Mouse (Mus musculus) intestine, embryonic 14.5 days (tissue): ENCODE results near the gene Extl2. TPM values are rescaled to one million over a fixed set of nuclear protein-coding genes. Genes with fewer than 3 reads are reported as not detected.

Source experiments
- ATAC-seq: fragments of 200-750 bp; cut with Nextera tagmentation; replicated peaks from 2 replicates; pipeline ENCODE4 v1.8.0; 2017; ENCODE audit warnings: low read depth, moderate number of reproducible peaks, moderate TSS enrichment, moderate library complexity; ENCODE audit not compliant: low FRiP score, low TSS enrichment
- DNase-seq: peaks from one replicate; pipeline ENCODE4 v3.0.0-alpha.2; 2018; ENCODE audit warnings: low spot score
- H3K27ac ChIP-seq: fragments of 300-500 bp; sonication (generic); 2 replicates; pipeline ENCODE4 v1.5.1; 2014; ENCODE audit warnings: low read depth, mild to moderate bottlenecking, control low read depth
- H3K27me3 ChIP-seq: fragments of 300-500 bp; sonication (generic); replicated peaks from 2 replicates; pipeline ENCODE4 v1.6.1; 2014; ENCODE audit warnings: low read length, control low read depth; ENCODE audit not compliant: control insufficient read depth, insufficient read depth
- H3K36me3 ChIP-seq: fragments of 300-500 bp; sonication (generic); 2 replicates; pipeline ENCODE4 v1.6.1; 2014; ENCODE audit warnings: low read length, control low read depth; ENCODE audit not compliant: control insufficient read depth, insufficient read depth
- H3K4me1 ChIP-seq: fragments of 300-500 bp; sonication (generic); replicated peaks from 2 replicates; pipeline ENCODE4 v1.6.1; 2014; ENCODE audit warnings: low read length, control low read depth, mixed read lengths; ENCODE audit not compliant: control insufficient read depth, insufficient read depth
- H3K4me2 ChIP-seq: fragments of 300-500 bp; sonication (generic); 2 replicates; pipeline ENCODE4 v1.6.1; 2014; ENCODE audit warnings: low read length
- H3K4me3 ChIP-seq: fragments of 300-500 bp; sonication (generic); 2 replicates; pipeline ENCODE4 v1.5.1; 2014; ENCODE audit warnings: low read depth, low read length, control low read depth, mixed read lengths
- H3K9ac ChIP-seq: fragments of 300-500 bp; sonication (generic); 2 replicates; pipeline ENCODE4 v1.6.1; 2014; ENCODE audit warnings: mild to moderate bottlenecking, low read length
- H3K9me3 ChIP-seq: fragments of 300-500 bp; sonication (generic); 2 replicates; pipeline ENCODE4 v1.6.1; 2016; ENCODE audit warnings: low read length, control low read depth; ENCODE audit not compliant: control insufficient read depth
- WGBS: fragments of 180-500 bp; shearing (Covaris S2); extraction: QIAGEN DNeasy Blood & Tissue Kit; methylation state at CpG from one replicate; pipeline ENCODE4 v1.1.7; 2014; 5-methylcytosine and 5-hydroxymethylcytosine counted together
- polyA plus RNA-seq: library from polyadenylated mRNA; unstranded; fragments of >200 nt; fragmentation: Nextera tagmentation; extraction: Ambion mirVana; gene quantifications from 2 replicates; pipeline ENCODE4 v1.2.1, GENCODE M21; 2014

Extl2 gene
- polyA plus RNA-seq, 1 experiment from 2014 or later = 21.5 TPM

DNA sequence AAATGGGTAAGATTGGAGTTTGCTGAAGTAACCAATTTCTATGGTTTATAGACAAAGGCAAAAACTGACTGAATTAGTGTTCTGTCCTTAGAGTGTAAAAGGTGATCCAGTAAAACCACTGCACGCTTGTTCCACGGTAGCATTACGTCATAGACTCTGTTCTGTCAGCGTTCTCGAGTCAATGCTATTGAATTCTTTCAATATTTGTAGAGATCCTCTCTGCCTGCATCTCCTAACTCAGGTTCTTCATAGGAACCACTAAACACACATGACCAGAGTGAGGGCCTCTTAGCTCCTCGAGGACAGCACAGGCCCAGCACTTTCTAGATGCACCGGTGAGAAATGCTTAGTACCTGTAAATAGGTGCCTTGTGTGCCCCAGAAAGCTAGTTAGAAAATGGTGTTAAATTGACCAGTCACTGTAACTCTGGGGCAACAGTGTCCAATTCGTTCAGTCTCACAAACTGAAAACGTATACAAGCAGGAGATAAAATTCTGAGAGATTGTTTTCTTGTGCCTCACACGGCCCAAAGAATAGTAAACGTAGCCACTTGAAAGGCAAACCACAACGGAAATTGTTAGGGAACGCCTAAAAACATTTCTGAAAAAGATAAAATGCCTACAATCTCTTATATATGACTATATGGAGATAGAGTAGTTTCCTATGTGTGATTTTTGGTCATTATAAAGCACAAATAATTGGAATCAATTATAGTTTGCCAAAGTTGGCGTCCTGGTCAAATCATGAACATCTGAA lies 35.2 kb upstream of the Extl2 start:
- no peak overlapping the region for H3K9ac ChIP-seq
- no peaks in the 10 kb centered on the region for H3K27me3 ChIP-seq
- H3K4me2 ChIP-seq = no peak overlapping the region
- no peak overlapping the region for H3K4me3 ChIP-seq
- WGBS = 92% methylated on average over 14 of the region's 14 CpGs
- no peak for ATAC-seq
- H3K4me1 ChIP-seq = no peaks in the 10 kb centered on the region
- H3K36me3 ChIP-seq = peaks cover 53% of the 10 kb centered on the region
- DNase-seq = no peak
- H3K27ac ChIP-seq = no peak overlapping the region
- H3K9me3 ChIP-seq = no peaks in the 10 kb centered on the region

DNA sequence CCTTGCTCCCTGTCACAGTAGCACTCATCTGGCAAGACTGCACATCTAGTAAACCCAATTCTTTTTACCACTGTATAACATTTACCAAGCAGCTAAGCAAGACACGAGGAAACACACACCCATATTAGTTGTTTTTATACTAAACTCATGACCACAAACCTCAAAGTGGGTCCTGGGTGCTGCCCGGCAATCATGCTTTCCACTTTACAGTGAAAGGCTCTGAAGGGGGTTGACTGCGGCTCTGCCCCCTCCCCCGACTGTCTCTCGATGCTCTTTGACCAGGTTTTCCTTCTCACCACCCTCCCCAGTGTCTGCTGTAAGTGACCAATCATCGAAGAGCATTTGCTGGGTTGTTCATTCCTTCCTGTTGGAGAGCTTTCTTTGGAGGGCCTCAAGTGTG lies 33.0 kb upstream of the Extl2 start:
- no peak overlapping the region for H3K27ac ChIP-seq
- H3K4me1 ChIP-seq = no peaks in the 10 kb centered on the region
- no peak overlapping the region for H3K4me3 ChIP-seq
- H3K9ac ChIP-seq = no peak overlapping the region
- H3K36me3 ChIP-seq = peaks cover 68% of the 10 kb centered on the region
- no peaks in the 10 kb centered on the region for H3K9me3 ChIP-seq
- no peak overlapping the region for H3K4me2 ChIP-seq
- DNase-seq (no peak), ATAC-seq (no peak)
- WGBS = 91% methylated on average over 6 of the region's 6 CpGs
- no peaks in the 10 kb centered on the region for H3K27me3 ChIP-seq

DNA sequence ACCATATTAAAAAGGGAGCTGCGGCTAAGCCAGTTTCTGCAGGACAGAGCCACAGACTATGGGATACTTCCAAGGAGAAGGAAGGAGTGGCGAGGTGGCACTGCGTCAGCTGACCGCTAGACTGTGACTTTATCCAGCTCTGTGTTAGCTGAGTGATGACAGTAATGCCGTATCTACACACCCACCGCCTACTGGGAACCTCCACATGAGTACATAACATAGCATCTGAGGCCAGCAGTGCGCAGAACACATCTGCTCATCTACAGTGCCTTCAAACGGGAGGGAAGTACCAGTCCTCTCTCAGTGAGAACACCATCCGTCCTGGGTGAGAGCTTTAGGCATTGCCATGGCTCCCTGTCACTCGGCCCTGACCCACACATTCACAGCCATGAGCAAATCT lies 32.3 kb upstream of the Extl2 start:
- DNase-seq = no peak
- 92% methylated on average over 10 of the region's 10 CpGs for WGBS
- Histone ChIP-seq H3K4me2 (no peak overlapping the region), H3K27me3 (no peaks in the 10 kb centered on the region), H3K9ac (no peak overlapping the region), H3K4me3 (no peak overlapping the region), H3K9me3 (no peaks in the 10 kb centered on the region), H3K27ac (no peak overlapping the region), H3K36me3 (peaks cover 75% of the 10 kb centered on the region), H3K4me1 (no peaks in the 10 kb centered on the region)
- ATAC-seq = no peak

DNA sequence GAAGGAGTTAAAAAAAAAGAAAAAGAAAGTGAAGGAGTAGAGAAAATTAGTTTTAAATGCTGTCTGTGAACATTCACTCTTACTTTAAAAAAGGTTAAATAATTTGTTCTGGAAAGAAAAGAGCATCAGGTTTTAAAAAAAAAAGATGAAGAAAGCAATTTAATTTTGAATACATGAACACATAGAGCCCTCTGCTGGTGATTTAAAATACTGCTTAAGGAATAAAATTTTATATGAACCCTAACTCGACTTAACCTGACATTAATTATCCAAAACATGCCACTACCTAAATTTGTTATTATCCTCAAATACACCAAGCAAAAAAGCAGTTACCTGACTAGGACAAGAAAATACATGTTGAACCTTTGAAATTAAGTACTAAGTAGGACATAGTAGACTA lies 28.3 kb upstream of the Extl2 start:
- Histone ChIP-seq H3K9ac (no peak overlapping the region), H3K9me3 (no peaks in the 10 kb centered on the region), H3K27me3 (no peaks in the 10 kb centered on the region), H3K4me2 (no peak overlapping the region), H3K27ac (no peak overlapping the region), H3K4me3 (no peak overlapping the region), H3K36me3 (peaks cover 80% of the 10 kb centered on the region), H3K4me1 (no peaks in the 10 kb centered on the region)
- WGBS = 37% methylated on average over 1 of the region's 1 CpGs
- no peak for ATAC-seq
- no peak for DNase-seq

DNA sequence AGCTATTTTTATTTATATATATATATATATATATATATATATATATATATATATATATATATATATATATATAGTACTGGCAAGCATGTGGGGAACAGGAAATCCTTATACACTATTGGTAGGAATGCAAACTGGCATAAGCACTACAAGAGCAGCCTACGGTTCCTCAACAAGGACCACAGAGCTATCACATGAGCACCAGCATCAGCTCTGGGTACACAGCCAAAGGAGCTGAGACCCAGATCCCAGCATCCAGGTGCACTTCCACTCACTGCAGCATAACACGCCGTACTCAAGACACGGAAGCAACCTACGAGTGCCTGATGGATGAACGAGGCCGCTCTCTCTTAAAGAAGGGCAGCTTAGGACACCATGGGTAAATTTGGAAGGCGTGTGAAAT lies 24.0 kb upstream of the Extl2 start:
- H3K27me3 ChIP-seq = no peaks in the 10 kb centered on the region
- DNase-seq (no peak), ATAC-seq (no peak)
- H3K4me1 ChIP-seq = no peaks in the 10 kb centered on the region
- 96% methylated on average over 8 of the region's 8 CpGs for WGBS
- H3K9ac ChIP-seq = no peak overlapping the region
- no peak overlapping the region for H3K27ac ChIP-seq
- H3K4me2 ChIP-seq = no peak overlapping the region
- peaks cover 77% of the 10 kb centered on the region for H3K36me3 ChIP-seq
- H3K4me3 ChIP-seq = no peak overlapping the region
- H3K9me3 ChIP-seq = no peaks in the 10 kb centered on the region

DNA sequence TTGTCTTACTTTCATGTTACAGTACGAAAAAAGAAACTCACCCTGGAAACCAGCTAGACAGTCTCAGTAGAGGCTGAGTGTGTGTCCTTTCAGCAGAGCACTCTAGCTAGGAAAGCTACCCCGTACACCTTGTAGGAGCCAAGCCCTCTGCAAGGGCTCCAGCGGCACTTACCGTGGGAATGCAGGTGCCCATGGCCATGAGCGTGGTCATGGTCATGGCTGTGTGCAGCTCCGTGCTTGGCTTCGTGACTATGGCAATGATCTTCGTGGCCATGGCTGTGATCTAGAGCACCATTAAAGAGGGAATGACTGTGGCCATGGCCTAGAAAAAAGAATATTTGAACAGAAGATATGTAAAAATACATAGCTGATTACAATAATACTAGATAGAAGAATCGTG lies 22.6 kb upstream of the Extl2 start:
- DNase-seq (no peak), ATAC-seq (no peak)
- 97% methylated on average over 9 of the region's 9 CpGs for WGBS
- H3K4me2 ChIP-seq = no peak overlapping the region
- no peak overlapping the region for H3K27ac ChIP-seq
- H3K9me3 ChIP-seq = no peaks in the 10 kb centered on the region
- no peak overlapping the region for H3K9ac ChIP-seq
- no peaks in the 10 kb centered on the region for H3K4me1 ChIP-seq
- no peaks in the 10 kb centered on the region for H3K27me3 ChIP-seq
- peaks cover 84% of the 10 kb centered on the region for H3K36me3 ChIP-seq
- H3K4me3 ChIP-seq = no peak overlapping the region

DNA sequence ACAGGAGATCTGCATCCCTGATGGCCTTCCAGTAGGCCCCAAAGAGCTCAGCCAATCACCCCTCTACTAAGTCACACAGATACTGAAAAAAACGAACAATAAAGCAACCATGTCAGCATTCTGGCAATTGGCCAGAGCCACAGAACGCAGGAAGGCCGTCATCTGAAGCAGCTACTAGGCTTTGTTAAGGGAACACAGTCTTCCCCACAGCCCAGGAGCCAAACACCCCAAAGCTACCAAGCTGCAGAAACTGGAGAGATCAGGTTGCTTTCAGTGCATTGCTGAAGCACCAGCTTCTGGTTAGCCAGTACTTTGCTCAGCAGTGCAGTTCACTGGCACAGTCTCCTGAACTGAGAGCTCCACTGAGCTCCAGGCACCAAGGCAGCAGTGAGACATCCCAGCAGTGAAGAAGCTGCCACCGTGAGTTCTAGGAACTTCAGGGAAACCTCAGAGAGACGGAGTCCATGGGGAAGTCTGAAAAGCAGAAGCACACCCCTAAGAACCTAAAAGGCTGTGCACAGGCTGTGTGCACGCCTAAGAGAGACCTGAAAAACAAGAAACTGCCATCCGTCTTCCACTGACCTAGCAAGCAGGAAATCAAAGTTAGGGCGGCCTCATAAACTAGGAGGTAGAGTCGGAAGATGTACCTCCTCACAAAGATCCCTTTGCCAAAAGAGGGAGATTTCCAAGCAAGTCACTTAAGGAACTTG lies 21.9 kb upstream of the Extl2 start:
- Histone ChIP-seq H3K36me3 (peaks cover 86% of the 10 kb centered on the region), H3K9me3 (no peaks in the 10 kb centered on the region), H3K4me3 (no peak overlapping the region), H3K4me1 (no peaks in the 10 kb centered on the region), H3K9ac (no peak overlapping the region), H3K27ac (no peak overlapping the region), H3K4me2 (no peak overlapping the region), H3K27me3 (no peaks in the 10 kb centered on the region)
- WGBS = 65% methylated on average over 9 of the region's 9 CpGs
- DNase-seq (no peak), ATAC-seq (no peak)

DNA sequence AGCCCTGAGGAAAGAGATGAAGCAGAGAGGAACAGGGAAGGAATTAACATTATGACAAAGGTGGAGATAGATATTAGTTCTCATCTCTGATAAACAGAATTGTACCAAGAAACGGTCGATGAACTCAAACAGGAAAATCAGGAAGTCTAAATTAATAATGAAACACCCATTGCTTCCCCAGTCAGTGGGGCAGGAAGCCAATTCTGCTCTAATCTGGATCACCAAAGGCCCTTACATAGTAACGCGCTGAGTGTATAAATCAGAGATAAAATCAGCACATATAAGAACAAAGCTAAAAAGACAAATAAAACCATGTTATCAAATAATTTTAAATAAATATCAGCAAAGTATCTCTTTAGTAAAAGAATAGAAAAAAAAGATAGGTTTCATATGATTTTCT lies 15.2 kb upstream of the Extl2 start:
- 77% methylated on average over 4 of the region's 4 CpGs for WGBS
- DNase-seq = no peak
- no peak overlapping the region for H3K4me2 ChIP-seq
- no peak overlapping the region for H3K9ac ChIP-seq
- no peak for ATAC-seq
- no peaks in the 10 kb centered on the region for H3K4me1 ChIP-seq
- no peaks in the 10 kb centered on the region for H3K27me3 ChIP-seq
- H3K27ac ChIP-seq = no peak overlapping the region
- H3K9me3 ChIP-seq = no peaks in the 10 kb centered on the region
- H3K4me3 ChIP-seq = no peak overlapping the region
- H3K36me3 ChIP-seq = peaks cover 49% of the 10 kb centered on the region

DNA sequence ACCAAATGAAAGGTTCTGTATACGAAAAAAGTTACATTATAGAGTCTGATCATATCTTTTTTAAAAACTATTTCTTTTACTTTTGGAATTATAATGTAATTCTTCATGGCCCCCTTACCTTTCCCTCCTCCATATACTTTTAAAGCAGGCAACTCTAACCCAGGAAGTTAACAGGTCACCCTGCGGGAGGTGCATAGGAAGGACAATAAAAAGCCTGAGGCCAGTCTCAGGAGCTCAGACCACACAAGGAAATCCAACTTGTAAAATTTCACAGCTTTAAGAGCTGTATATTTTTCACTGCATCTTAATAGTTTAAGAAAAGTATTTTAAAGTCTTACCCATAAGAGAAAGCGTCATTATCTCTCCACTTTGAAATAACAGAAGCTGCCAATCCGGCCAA lies 14.7 kb upstream of the Extl2 start:
- DNase-seq (no peak), ATAC-seq (no peak)
- 72% methylated on average over 4 of the region's 4 CpGs for WGBS
- Histone ChIP-seq H3K4me2 (no peak overlapping the region), H3K36me3 (peaks cover 44% of the 10 kb centered on the region), H3K27ac (no peak overlapping the region), H3K4me3 (no peak overlapping the region), H3K27me3 (no peaks in the 10 kb centered on the region), H3K9ac (no peak overlapping the region), H3K4me1 (no peaks in the 10 kb centered on the region), H3K9me3 (no peaks in the 10 kb centered on the region)
